Mouse (Mus musculus): ENCODE data around the gene Vps35l.

Gene Vps35l

GRCm38 (mm10) chr7:118883957-118884356, 143.9 kb downstream of the Vps35l start:
- no peak for DNase-seq (ENCODE audit: low read depth)

DNA sequence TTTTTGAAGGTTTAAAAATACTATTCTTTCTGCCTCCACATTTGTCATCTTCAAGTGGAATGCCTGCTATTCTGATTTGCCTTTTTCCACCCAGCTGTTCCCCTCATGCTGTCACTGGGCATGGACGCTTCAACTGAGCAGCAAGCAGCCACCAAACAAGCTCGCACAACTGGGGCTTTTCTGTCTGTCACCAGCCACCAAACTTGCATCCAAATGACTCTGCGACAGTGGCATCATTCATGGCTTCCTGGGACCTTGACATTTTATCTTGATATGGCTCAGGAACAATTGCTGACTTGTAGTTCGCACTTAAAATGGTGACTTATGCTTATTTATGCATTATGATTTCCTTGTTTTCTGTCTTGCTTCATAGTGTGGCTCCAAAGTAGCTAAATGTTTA, 144.9 kb downstream of the Vps35l start:
- no peak for DNase-seq (ENCODE audit: low read depth)

DNA sequence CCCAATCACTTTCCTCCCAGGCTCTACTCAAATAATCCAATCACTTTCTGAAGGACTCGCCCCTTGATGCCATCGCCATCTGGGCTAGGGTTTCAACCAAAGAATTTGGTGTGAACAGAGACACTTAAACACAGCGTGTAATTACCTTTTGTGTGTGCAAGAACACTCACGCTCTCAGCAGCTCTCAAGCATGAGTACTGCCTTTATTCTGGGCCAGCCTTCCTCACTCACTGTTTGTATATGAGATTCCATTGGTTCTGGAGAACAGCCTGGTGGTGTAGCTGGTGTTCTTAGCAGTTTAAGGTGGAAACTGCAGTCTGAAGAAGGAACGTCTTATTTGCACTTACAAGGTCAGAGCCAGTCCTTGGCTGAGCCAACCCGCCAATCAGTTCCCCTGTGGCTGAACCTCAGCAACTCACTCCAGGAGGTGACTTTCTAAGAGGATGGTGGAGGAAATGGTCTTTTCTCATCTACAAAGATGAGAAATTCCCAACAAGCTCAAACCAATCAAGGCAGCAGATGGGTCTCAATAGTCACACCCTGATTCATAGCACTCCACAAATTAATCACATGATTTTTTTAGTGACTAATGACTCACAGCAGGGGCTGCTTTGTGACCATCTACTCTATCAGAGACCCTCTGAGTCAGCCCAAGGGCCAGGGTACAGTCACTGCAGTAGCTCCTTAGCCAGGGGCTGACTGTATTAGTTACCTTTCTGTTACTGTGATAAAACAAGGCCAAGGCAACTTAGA, 147.5 kb downstream of the Vps35l start:
- DNase-seq (ENCODE audit: low read depth): no peak

GRCm38 (mm10) chr7:118889046-118889680, 149.1 kb downstream of the Vps35l start:
- DNase-seq (ENCODE audit: low read depth): no peak

All from c-Kit-positive CD71-negative TER-119-negative erythroid progenitor cells, embryonic 14.5 days (primary cell).